In the genomic region with DNA sequence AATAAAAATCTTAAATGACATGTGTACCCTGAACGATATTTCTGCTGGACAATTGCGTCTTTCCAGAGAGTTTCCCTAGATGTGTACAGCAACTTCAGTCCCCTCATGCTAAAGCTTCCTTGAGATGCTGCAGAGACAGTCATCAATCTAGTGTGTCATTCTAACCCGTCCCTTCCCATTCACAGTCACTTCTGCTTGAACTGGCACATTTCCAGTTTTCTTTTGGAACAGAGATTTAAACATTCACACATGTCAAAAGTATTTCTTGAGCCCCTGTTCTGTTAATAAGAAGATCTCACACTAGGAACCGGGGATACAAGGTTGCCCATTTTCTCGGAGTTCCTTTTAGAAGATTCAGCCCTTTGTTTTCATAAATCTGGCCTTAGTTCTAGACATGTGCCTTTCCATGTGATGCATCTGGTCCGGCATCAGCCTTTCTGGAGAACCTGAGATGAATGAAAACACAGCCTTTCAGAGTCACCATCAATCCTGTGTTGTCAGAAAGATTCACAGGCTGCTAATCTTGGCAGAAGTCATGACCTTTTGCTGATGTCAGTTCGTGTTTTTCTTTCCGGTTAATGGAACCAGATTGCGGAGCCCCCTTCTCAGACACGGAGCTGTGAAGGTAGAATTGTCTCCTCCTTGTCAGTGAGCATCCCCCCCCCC, we compare ENCODE assay signal across 12 mouse cellular contexts.
A peak's percentile ranks its signal among the peaks of the same experiment; 100 is the strongest.
DNase-seq lines count a peak whose midpoint lies in the region; ATAC-seq and TF ChIP-seq lines count a peak whose summit lies in the region.
"Had no signal": no experiment of that assay in that cellular context is flagged by ENCODE, and none has a peak within 500 bp of the region (broad histone marks: within the 10 kb centered on the region; RNA-seq: fewer than 3 reads in every experiment).

No protein-coding gene starts in this region.

- H3K36me3 ChIP-seq in hindbrain, embryonic 10.5 days, result no peaks in the 10 kb centered on the region
- no peaks in the 10 kb centered on the region for H3K36me3 ChIP-seq in hindbrain, embryonic 14.5 days (replicated peaks; ENCODE audit: control insufficient read depth, insufficient read depth)
- H3K36me3 ChIP-seq in lung, embryonic 15.5 days, result no peaks in the 10 kb centered on the region
- no peaks in the 10 kb centered on the region for H3K36me3 ChIP-seq in stomach, postnatal 0 days (ENCODE audit: control insufficient read depth, insufficient read depth, low read length)

- no peak for TF ChIP-seq CTCF in lung, adult 2 months (IDR thresholded peaks at IDR 0.05; ENCODE audit: insufficient read depth, low read length)
- no peak for TF ChIP-seq CTCF in stomach, postnatal 0 days (IDR thresholded peaks at IDR 0.05; ENCODE audit: low read depth)

- H3K27me3 ChIP-seq in hindbrain, embryonic 10.5 days (ENCODE audit: insufficient read depth, poor library complexity, severe bottlenecking), result peaks cover 9% of the 10 kb centered on the region; the same call in 1 of the 2 replicates
- H3K27me3 ChIP-seq in hindbrain, embryonic 14.5 days (ENCODE audit: control insufficient read depth, insufficient read depth, low read length), result no peaks in the 10 kb centered on the region
- H3K27me3 ChIP-seq in lung, embryonic 15.5 days, result no peaks in the 10 kb centered on the region
- no peaks in the 10 kb centered on the region for H3K27me3 ChIP-seq in stomach, postnatal 0 days (ENCODE audit: control insufficient read depth, insufficient read depth, low read length)

- peak overlapping the region; percentile 67 for H3K27ac ChIP-seq in hindbrain, embryonic 10.5 days
- H3K27ac ChIP-seq in hindbrain, embryonic 14.5 days, result no peak overlapping the region
- H3K27ac ChIP-seq in lung, embryonic 15.5 days, result peak overlapping the region; percentile 17; the same call in 1 of the 2 replicates
- H3K27ac ChIP-seq in stomach, postnatal 0 days (replicated peaks), result 0 out of 2 replicates have a peak overlapping the region, but pooled peaks have one; percentile 20
- H3K27ac ChIP-seq: hindbrain, postnatal 0 days had no signal

- no peaks in the 10 kb centered on the region for H3K9me3 ChIP-seq in hindbrain, embryonic 10.5 days
- H3K9me3 ChIP-seq in hindbrain, embryonic 14.5 days (ENCODE audit: control insufficient read depth, low read length), result no peaks in the 10 kb centered on the region
- no peaks in the 10 kb centered on the region for H3K9me3 ChIP-seq in lung, embryonic 15.5 days
- H3K9me3 ChIP-seq in stomach, postnatal 0 days (ENCODE audit: control insufficient read depth, low read length), result no peaks in the 10 kb centered on the region

- ATAC-seq in hindbrain, embryonic 14.5 days (ENCODE audit: low FRiP score), result no peak
- no peak for ATAC-seq in lung, embryonic 15.5 days (ENCODE audit: borderline replicate concordance, extremely low read depth, low FRiP score, low TSS enrichment)
- no peak for ATAC-seq in stomach, postnatal 0 days (ENCODE audit: low FRiP score, low TSS enrichment)
- ATAC-seq: hindbrain, postnatal 0 days had no signal

- peaks cover 75% of the 10 kb centered on the region for H3K4me1 ChIP-seq in hindbrain, embryonic 10.5 days (replicated peaks)
- peaks cover 27% of the 10 kb centered on the region for H3K4me1 ChIP-seq in hindbrain, embryonic 14.5 days (replicated peaks; ENCODE audit: control insufficient read depth, insufficient read depth, low read length)
- peaks cover 62% of the 10 kb centered on the region for H3K4me1 ChIP-seq in lung, embryonic 15.5 days
- peaks cover 16% of the 10 kb centered on the region for H3K4me1 ChIP-seq in lung, adult 2 months (ENCODE audit: control insufficient read depth, insufficient read depth, low read length)
- H3K4me1 ChIP-seq in stomach, postnatal 0 days (replicated peaks; ENCODE audit: control insufficient read depth, insufficient read depth), result peaks cover 13% of the 10 kb centered on the region

- TF ChIP-seq EP300 in stomach, postnatal 0 days (optimal IDR thresholded peaks at IDR 0.05), result no peak

- no peak for DNase-seq in hindbrain, embryonic 10.5 days (ENCODE audit: low spot score)
- no peak for DNase-seq in hindbrain, embryonic 14.5 days (ENCODE audit: low spot score)
- no peak for DNase-seq in lung, adult 2 months
- peak; percentile 66 for DNase-seq in embryo, embryonic 11 days
- DNase-seq in stomach, postnatal 0 days (ENCODE audit: low spot score), result no peak
- DNase-seq in cerebellum, postnatal 10 days, result no peak
- DNase-seq: cerebellum, adult 2 months; kidney, postnatal 36 days; retina, postnatal 1 day; thymus, postnatal 36 days had no signal

- TF ChIP-seq POLR2A in lung, adult 2 months (IDR thresholded peaks at IDR 0.05; ENCODE audit: borderline replicate concordance, extremely low read depth, low read depth, low read length), result no peak

- 38% methylated on average over 10 of the region's 10 CpGs for WGBS in hindbrain, embryonic 10.5 days
- 23% methylated on average over 10 of the region's 10 CpGs for WGBS in hindbrain, embryonic 14.5 days
- WGBS in lung, embryonic 15.5 days, result 26% methylated on average over 10 of the region's 10 CpGs
- 61% methylated on average over 10 of the region's 10 CpGs for WGBS in lung, adult 2 months
- 34% methylated on average over 10 of the region's 10 CpGs for WGBS in stomach, postnatal 0 days

- H3K4me3 ChIP-seq in hindbrain, embryonic 10.5 days, result no peak overlapping the region
- H3K4me3 ChIP-seq in hindbrain, embryonic 14.5 days (replicated peaks; ENCODE audit: low read length), result no peak overlapping the region
- no peak overlapping the region for H3K4me3 ChIP-seq in lung, embryonic 15.5 days
- H3K4me3 ChIP-seq in lung, adult 2 months (replicated peaks; ENCODE audit: extremely low read depth, low read depth, low read length), result no peak overlapping the region
- H3K4me3 ChIP-seq in stomach, postnatal 0 days (ENCODE audit: low read depth, low read length), result no peak overlapping the region

- no peak overlapping the region for H3K9ac ChIP-seq in hindbrain, embryonic 14.5 days
- H3K9ac ChIP-seq in lung, embryonic 15.5 days, result no peak overlapping the region
- no peak overlapping the region for H3K9ac ChIP-seq in stomach, postnatal 0 days (ENCODE audit: low read length)

- H3K4me2 ChIP-seq in hindbrain, embryonic 14.5 days (replicated peaks), result no peak overlapping the region
- no peak overlapping the region for H3K4me2 ChIP-seq in lung, embryonic 15.5 days
- no peak overlapping the region for H3K4me2 ChIP-seq in stomach, postnatal 0 days (replicated peaks; ENCODE audit: low read depth)
